ENCODE assay signal across 10 mouse cellular contexts in genomic region chr8:90657641-90658051, GRCm38 (mm10).
DNase-seq lines count a peak whose midpoint lies in the region; ATAC-seq and TF ChIP-seq lines count a peak whose summit lies in the region.
"Had no signal": no experiment of that assay in that cellular context is flagged by ENCODE, and none has a peak within 500 bp of the region (broad histone marks: within the 10 kb centered on the region; RNA-seq: fewer than 3 reads in every experiment).

No protein-coding gene starts in this region.

- WGBS in forebrain, postnatal 0 days: 4% methylated on average over 7 of the region's 7 CpGs
- WGBS in midbrain, embryonic 10.5 days: 44% methylated on average over 7 of the region's 7 CpGs

- peak; percentile 7 for DNase-seq in gastrocnemius, postnatal 10 days
- DNase-seq in gastrocnemius, adult 8-10 months (ENCODE audit: low spot score in 2 of 2): no peak
- DNase-seq in cerebellum, adult 18-20 months: peak; percentile 59 to 61
- peak; percentile 91 for DNase-seq in forebrain, postnatal 0 days
- DNase-seq in layer of hippocampus, adult 2 months (ENCODE audit: low spot score in 2 of 2): peak; percentile 75 to 81
- DNase-seq in midbrain, embryonic 10.5 days (ENCODE audit: low spot score): peak; percentile 32
- DNase-seq in spleen, postnatal 14 days (ENCODE audit: low spot score in 2 of 2): no peak
- no peak for DNase-seq in natural killer cell, adult 2 months (ENCODE audit: low spot score in 2 of 2)

- peaks cover 6% of the 10 kb centered on the region; the same call in 1 of the 2 replicates for H3K4me1 ChIP-seq in forebrain, postnatal 0 days (ENCODE audit: insufficient read depth)
- peaks cover 31% of the 10 kb centered on the region for H3K4me1 ChIP-seq in midbrain, embryonic 10.5 days
- H3K4me1 ChIP-seq: megakaryocyte, embryonic 14.5 days had no signal

- TF ChIP-seq CTCF in forebrain, postnatal 0 days (IDR thresholded peaks at IDR 0.05; ENCODE audit: low read depth): peak; percentile 81
- peak; percentile 81 for TF ChIP-seq CTCF in layer of hippocampus, adult 2 months (conservative IDR thresholded peaks at IDR 0.05)

- H3K36me3 ChIP-seq in forebrain, postnatal 0 days (ENCODE audit: insufficient read depth): no peaks in the 10 kb centered on the region
- no peaks in the 10 kb centered on the region for H3K36me3 ChIP-seq in midbrain, embryonic 10.5 days
- H3K36me3 ChIP-seq: embryonic facial prominence, embryonic 15.5 days had no signal

- no peak overlapping the region for H3K4me3 ChIP-seq in forebrain, postnatal 0 days (ENCODE audit: low read depth, low read length)
- peak overlapping the region; percentile 34 for H3K4me3 ChIP-seq in layer of hippocampus, adult 2 months
- H3K4me3 ChIP-seq in midbrain, embryonic 10.5 days: no peak overlapping the region
- H3K4me3 ChIP-seq: embryonic facial prominence, embryonic 15.5 days; megakaryocyte, embryonic 14.5 days had no signal

- H3K9me3 ChIP-seq in forebrain, postnatal 0 days (ENCODE audit: low read length): no peaks in the 10 kb centered on the region
- peaks cover 12% of the 10 kb centered on the region for H3K9me3 ChIP-seq in midbrain, embryonic 10.5 days (replicated peaks)

- 0 out of 2 replicates have a peak overlapping the region, but pooled peaks have one; percentile 11 for H3K4me2 ChIP-seq in forebrain, postnatal 0 days (ENCODE audit: low read depth)
- H3K4me2 ChIP-seq: embryonic facial prominence, embryonic 15.5 days had no signal

- ATAC-seq in forebrain, postnatal 0 days: peak; percentile 66

- H3K27me3 ChIP-seq in forebrain, postnatal 0 days (ENCODE audit: insufficient read depth, low read length): no peaks in the 10 kb centered on the region
- no peaks in the 10 kb centered on the region for H3K27me3 ChIP-seq in midbrain, embryonic 10.5 days (ENCODE audit: low read depth, poor library complexity, severe bottlenecking)
- H3K27me3 ChIP-seq: embryonic facial prominence, embryonic 15.5 days; megakaryocyte, embryonic 14.5 days had no signal

- no peak overlapping the region for H3K27ac ChIP-seq in forebrain, postnatal 0 days (ENCODE audit: low read depth, low read length)
- H3K27ac ChIP-seq in layer of hippocampus, adult 2 months: peak overlapping the region; percentile 50
- H3K27ac ChIP-seq in midbrain, embryonic 10.5 days (replicated peaks): peak overlapping the region; percentile 61; the same call in 1 of the 2 replicates
- H3K27ac ChIP-seq: embryonic facial prominence, embryonic 15.5 days had no signal

- H3K9ac ChIP-seq in forebrain, postnatal 0 days: no peak overlapping the region
- H3K9ac ChIP-seq: embryonic facial prominence, embryonic 15.5 days had no signal

Comparison
In these comparisons a context has a peak if more than half of its experiments do, and no peak if none do; other contexts are left out.
1. DNase-seq: peak in gastrocnemius, postnatal 10 days (single experiment), cerebellum, adult 18-20 months (2 of 2), forebrain, postnatal 0 days (single experiment), layer of hippocampus, adult 2 months (2 of 2) and midbrain, embryonic 10.5 days (single experiment); none in gastrocnemius, adult 8-10 months (0 of 2), spleen, postnatal 14 days (0 of 2) and natural killer cell, adult 2 months (0 of 2).